Mouse (Mus musculus) thymus, adult 2 months (tissue): ENCODE results near the gene Cyp2a5.
"Not testable (repeated sequence)": the region's sequence is repeated elsewhere in the genome, so short reads cannot be mapped to it uniquely, and the experiment has no call there.

Experiments used
- CTCF ChIP-seq: fragments of 200-500 bp; IDR thresholded peaks from 2 replicates; pipeline ENCODE4 v1.5.1; 2012; ENCODE audit warnings: mild to moderate bottlenecking, control low read depth, low read length, moderate library complexity, borderline replicate concordance; ENCODE audit not compliant: control insufficient read depth, poor library complexity, insufficient read depth; ENCODE audit errors: extremely low read depth
- POLR2A ChIP-seq: fragments of 200-500 bp; IDR thresholded peaks from 2 replicates; pipeline ENCODE4 v1.6.1; 2012; ENCODE audit warnings: mild to moderate bottlenecking, low read length, control low read depth, moderate library complexity; ENCODE audit not compliant: control insufficient read depth, poor library complexity, insufficient read depth; ENCODE audit errors: extremely low read depth

DNA sequence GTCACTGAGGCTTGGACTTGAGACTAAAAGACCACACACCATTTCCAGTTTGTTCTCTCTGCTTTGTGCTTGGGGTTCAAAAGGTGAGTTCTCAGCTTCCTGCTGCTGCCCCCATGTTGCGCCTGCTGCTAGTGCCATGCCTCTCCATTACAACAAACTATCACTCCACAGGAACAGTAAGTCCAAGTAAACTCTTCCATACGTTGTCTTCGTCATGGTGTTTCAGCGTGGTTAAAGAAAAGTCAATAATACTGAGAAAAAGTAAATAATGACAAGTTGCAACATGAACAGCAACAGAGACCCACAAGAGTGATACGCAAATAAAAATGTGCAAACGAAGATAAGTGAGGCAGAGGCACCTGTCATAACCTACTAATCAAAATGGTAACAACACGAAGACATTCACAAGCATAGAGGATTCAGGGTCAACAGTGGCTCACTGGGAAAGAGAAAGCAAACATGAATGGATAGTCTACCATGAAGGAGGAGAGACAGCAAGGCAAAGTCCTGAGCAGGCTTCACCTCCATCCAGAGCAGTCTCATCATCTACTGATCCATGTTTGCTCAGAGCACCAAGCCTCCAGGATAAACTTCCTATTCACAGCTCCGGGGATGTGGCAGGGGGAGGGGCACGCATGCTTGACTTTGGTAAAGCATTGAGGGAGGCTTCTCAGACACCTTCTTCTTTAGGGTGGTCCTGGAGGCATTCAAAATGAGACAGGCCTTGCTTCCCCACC, 3.4 kb upstream of the Cyp2a5 start:
- not testable (repeated sequence) for TF ChIP-seq CTCF, POLR2A
